Mouse (Mus musculus) heart, postnatal 0 days (tissue): ENCODE results near the gene Gm10959.

Experiments used
- CTCF ChIP-seq: IDR thresholded peaks from 2 replicates; pipeline ENCODE4 v1.5.1; 2016; ENCODE audit warnings: antibody characterized with exemption, control low read depth, low read depth
- EP300 ChIP-seq: IDR thresholded peaks from 2 replicates; pipeline ENCODE4 v1.6.1; 2016; ENCODE audit warnings: antibody characterized with exemption, low read depth

DNA sequence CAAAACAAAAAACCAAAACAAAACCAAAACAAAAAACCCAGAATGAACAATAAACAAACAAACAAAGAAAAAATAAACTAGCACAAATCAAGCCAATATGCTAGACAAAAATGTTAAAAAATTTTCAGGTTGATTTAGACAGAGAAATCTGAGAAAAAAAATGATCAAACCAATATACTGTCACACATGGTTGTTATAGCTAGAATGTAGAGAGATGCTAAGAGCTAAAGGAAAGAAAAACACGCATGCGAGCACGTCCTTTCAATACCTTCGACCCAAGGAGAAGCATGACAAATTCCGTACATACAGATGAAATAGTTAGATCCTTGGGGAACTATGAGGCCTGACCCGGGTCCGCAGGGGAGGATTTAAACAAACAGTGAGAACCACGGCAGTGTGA is at the start of gene Gm10959:
- TF ChIP-seq EP300 = no peak
- TF ChIP-seq CTCF = no peak
